Mouse (Mus musculus) embryonic fibroblast, embryonic 13.5 days (primary cell): ENCODE measurements around the gene Fam118a.

Source experiments
- CTCF ChIP-seq: IDR thresholded peaks from 2 replicates; pipeline ENCODE4 v1.5.1; 2011; ENCODE audit warnings: mild to moderate bottlenecking, control low read depth, low read length, moderate library complexity, borderline replicate concordance; ENCODE audit not compliant: insufficient read depth
- POLR2A ChIP-seq: IDR thresholded peaks from 2 replicates; pipeline ENCODE4 v1.6.1; 2011; ENCODE audit warnings: low read depth, mild to moderate bottlenecking, control low read depth, low read length, moderate library complexity

- TF ChIP-seq CTCF (no peak), POLR2A (no peak)
Measured at GRCm38 (mm10) chr15:84986171-84987019, 42.4 kb upstream of the Fam118a start.
